Mouse (Mus musculus) embryo, embryonic 11 days (tissue): ENCODE results near the gene Tesk2.
"Not testable (repeated sequence)": the region's sequence is repeated elsewhere in the genome, so short reads cannot be mapped to it uniquely, and the experiment has no call there.

Source experiments
- DNase-seq: peaks from one replicate; pipeline ENCODE4 v3.0.0-alpha.2; 2015

The Tesk2 gene

GRCm38 (mm10) chr4:116720343-116721097 is at the start of gene Tesk2:
Gene Tesk2 (plus strand): TSS chr4:116720948.
- peak; percentile 99 for DNase-seq

GRCm38 (mm10) chr4:116672785-116673184 is 48.0 kb upstream of the Tesk2 start:
- no peak for DNase-seq

GRCm38 (mm10) chr4:116674761-116675160 is 46.0 kb upstream of the Tesk2 start:
- not testable (repeated sequence) for DNase-seq

- no peak for DNase-seq
Measured at GRCm38 (mm10) chr4:116676027-116676426, 44.7 kb upstream of the Tesk2 start.

- DNase-seq: no peak
Measured at GRCm38 (mm10) chr4:116677808-116678207, 42.9 kb upstream of the Tesk2 start.

GRCm38 (mm10) chr4:116679141-116679540 is 41.6 kb upstream of the Tesk2 start:
- no peak for DNase-seq

GRCm38 (mm10) chr4:116680521-116680920 is 40.2 kb upstream of the Tesk2 start:
- DNase-seq: not testable (repeated sequence)

- DNase-seq: no peak
Measured at GRCm38 (mm10) chr4:116683957-116684356, 36.8 kb upstream of the Tesk2 start.

GRCm38 (mm10) chr4:116684665-116685064 is 36.1 kb upstream of the Tesk2 start:
- DNase-seq: no peak

- peak; percentile 95 for DNase-seq
Measured at GRCm38 (mm10) chr4:116685402-116686061, 35.2 kb upstream of the Tesk2 start, which contains the start of gene Prdx1. Gene Prdx1 (plus strand): TSS chr4:116685544.

GRCm38 (mm10) chr4:116687041-116687440 is 33.7 kb upstream of the Tesk2 start:
- no peak for DNase-seq

GRCm38 (mm10) chr4:116689309-116689876 is 31.4 kb upstream of the Tesk2 start:
- DNase-seq: no peak

GRCm38 (mm10) chr4:116692146-116692545 is 28.6 kb upstream of the Tesk2 start:
- DNase-seq: no peak

- no peak for DNase-seq
Measured at GRCm38 (mm10) chr4:116693785-116694184, 27.0 kb upstream of the Tesk2 start.

GRCm38 (mm10) chr4:116698693-116699342 is 21.9 kb upstream of the Tesk2 start:
- DNase-seq: no peak

- DNase-seq: no peak
Measured at GRCm38 (mm10) chr4:116700964-116701363, 19.8 kb upstream of the Tesk2 start.

- peak; percentile 74 for DNase-seq
Measured at GRCm38 (mm10) chr4:116703804-116704203, 16.9 kb upstream of the Tesk2 start.

- DNase-seq: peak; percentile 17
Measured at GRCm38 (mm10) chr4:116707666-116708065, 13.1 kb upstream of the Tesk2 start.

GRCm38 (mm10) chr4:116708201-116708764 is 12.5 kb upstream of the Tesk2 start, which contains the start of the genes Mmachc and Ccdc163:
Gene Mmachc (minus strand): TSS chr4:116708406.
Gene Ccdc163 (plus strand): TSS chr4:116708509.
- DNase-seq: peak; percentile 96

GRCm38 (mm10) chr4:116708791-116709390 is 11.9 kb upstream of the Tesk2 start:
- DNase-seq: peak; percentile 14

- no peak for DNase-seq
Measured at GRCm38 (mm10) chr4:116710154-116710553, 10.6 kb upstream of the Tesk2 start.

- no peak for DNase-seq
Measured at GRCm38 (mm10) chr4:116712536-116712935, 8.2 kb upstream of the Tesk2 start.
